Mouse (Mus musculus) lung, postnatal 0 days (tissue): ENCODE results near the gene Hap1.
A peak's percentile ranks its signal among the peaks of the same experiment; 100 is the strongest.

Experiments
- CTCF ChIP-seq: IDR thresholded peaks from 2 replicates; pipeline ENCODE4 v1.5.1; 2016; ENCODE audit warnings: antibody characterized with exemption, mild to moderate bottlenecking
- EP300 ChIP-seq: IDR thresholded peaks from 2 replicates; pipeline ENCODE4 v1.6.1; 2016; ENCODE audit warnings: antibody characterized with exemption, mild to moderate bottlenecking, control low read depth

- TF ChIP-seq EP300 (peak; percentile 67), CTCF (no peak)
Measured at GRCm38 (mm10) chr11:100397600-100398389, 41.9 kb upstream of the Hap1 start, which contains the start of gene Jup.
